Mouse (Mus musculus) retina, adult 2 months (tissue): Measurements from ENCODE around the gene Tspyl4.
"Not testable (repeated sequence)": the region's sequence is repeated elsewhere in the genome, so short reads cannot be mapped to it uniquely, and the experiment has no call there.

Source experiments
- DNase-seq: peaks from one replicate; pipeline ENCODE4 v3.0.0-alpha.2; 2012; ENCODE audit warnings: low read depth, low spot score

Gene Tspyl4

GRCm38 (mm10) chr10:34297299-34297979 is at the start of gene Tspyl4:
Gene Tspyl4, plus strand, starts transcription at chr10:34297442.
- DNase-seq = peak; percentile 94

GRCm38 (mm10) chr10:34247757-34248156 is 49.5 kb upstream of the Tspyl4 start:
- DNase-seq = no peak

DNA sequence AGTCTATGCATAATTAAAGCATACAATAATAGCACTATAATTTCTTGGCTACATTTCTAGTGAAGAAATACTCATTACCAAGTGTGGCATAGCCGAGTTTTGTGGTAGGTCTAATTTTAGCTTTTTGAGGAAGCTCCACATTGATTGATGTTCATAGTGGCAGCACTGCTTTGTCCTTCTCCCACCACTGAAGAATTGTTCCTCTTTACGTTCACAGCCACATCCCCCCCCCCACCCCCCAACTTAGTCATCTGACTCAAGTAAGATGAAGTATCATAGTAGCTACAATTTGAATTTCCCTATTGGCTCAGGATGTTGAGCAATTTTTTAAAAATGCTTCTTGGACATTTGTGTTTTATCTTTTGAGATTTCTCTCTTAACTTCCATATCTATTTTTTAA is 47.6 kb upstream of the Tspyl4 start:
- DNase-seq = no peak

DNA sequence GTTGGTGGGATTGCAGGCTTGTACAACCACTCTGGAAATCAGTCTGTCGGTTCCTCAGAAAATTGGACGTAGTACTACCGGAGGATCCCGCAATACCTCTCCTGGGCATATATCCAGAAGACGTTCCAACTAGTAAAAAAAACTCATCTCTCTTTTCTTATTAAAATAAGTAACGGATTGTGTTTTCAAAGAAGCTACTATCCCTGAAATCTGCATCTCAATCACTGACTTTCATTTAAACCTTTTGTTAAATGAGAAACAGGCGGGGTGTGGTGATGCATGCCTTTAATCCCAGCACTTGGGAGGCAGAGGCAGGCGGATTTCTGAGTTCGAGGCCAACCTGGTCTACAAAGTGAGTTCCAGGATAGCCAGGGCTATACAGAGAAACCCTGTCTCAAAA is 44.4 kb upstream of the Tspyl4 start:
- not testable (repeated sequence) for DNase-seq

DNA sequence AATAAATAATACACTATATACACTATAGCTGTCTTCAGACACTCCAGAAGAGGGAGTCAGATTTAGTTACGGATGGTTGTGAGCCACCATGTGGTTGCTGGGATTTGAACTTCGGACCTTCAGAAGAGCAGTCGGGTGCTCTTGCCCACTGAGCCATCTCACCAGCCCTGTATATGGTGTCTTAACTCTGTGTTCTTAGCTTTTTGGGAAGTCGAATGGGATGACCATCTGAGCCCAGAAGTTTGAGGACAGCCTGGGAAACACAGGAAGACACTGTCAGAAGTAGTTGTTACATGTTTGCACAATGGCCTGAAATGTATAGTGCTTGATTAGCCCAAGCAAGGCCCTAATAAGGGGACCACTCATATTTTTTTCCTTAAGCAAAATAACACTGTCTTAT is 32.1 kb upstream of the Tspyl4 start:
- no peak for DNase-seq

DNA sequence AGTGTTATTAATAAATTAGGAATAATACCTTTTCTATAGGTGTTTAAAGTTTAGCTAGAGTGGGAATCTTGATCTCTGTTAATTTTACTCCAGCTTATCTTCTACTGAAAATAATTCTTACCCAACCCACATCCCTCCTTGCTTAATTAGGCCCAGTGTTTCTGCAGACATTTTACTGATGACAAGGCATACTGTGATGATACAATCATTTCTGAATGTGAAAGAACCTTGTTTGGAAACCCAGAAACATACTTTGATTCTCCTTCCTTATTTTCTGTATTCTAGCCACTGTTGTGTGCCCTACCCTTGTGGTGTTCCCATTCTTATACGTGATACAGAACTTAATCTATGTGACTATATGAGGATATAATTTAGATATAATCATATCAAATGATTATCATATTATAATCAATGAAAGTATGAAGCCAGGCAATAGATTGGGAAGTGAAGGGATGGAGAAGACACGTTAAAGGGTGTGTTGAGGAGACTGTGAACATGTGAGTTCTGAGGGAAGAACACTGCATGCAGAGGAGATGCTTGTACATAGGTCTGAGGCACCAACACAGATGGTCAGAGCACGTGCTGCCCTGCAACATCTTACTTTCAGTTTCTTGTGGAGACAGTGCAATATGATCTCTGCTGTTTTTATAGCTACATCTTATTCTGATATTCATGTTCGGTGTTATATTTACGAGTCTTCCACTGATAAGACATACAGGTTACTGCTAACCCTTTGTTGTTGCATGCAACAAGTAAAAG is 29.8 kb upstream of the Tspyl4 start:
- no peak for DNase-seq

DNA sequence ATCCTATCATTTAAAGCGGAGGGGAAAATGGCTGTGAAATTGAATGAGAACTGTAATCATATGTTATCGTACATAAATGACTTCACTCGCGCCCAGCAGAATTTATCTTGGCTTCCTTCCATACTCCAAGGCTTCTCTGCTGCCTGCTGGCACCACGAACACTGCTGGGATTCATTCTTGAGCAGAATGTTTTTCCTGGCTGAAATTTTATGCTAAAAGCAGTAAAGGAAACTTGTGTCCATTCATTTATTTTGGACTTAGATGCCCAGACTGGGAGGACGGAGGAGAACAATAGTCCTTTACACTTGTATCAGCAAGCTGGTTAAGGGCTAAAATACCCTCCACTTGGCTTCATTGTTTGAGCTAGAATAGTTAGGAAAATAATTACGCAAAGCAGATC is 25.6 kb upstream of the Tspyl4 start:
- DNase-seq = no peak

DNA sequence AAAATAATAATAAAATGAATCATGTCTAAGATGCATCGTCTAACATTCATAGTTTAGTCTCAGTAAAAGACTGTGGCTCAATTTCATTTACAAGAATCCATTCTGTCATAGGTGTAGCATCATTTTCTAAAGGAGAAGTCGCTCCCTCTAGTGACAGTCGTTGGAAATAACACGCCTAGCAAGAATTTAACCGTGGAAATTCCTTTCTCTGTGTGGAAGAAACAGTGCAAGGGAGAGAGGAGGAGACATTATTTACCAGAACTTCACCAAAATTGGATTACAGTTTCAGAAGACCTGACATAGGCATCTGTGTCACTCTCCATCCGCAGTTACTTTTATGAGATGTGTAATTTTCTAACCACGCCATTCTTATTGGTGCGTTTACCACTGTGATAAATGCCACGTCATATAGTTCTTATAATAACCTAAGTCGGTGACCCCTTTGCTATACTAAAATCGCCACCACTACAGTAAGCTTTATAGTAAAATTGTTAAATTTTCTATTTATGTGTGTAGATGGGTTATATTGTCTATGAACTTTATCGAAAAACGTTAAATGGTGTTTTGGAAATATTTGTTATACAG is 16.6 kb upstream of the Tspyl4 start:
- DNase-seq = no peak

GRCm38 (mm10) chr10:34281211-34281961 is 15.9 kb upstream of the Tspyl4 start:
- DNase-seq = no peak

- peak; percentile 94 for DNase-seq
Measured at GRCm38 (mm10) chr10:34281962-34282388, 15.3 kb upstream of the Tspyl4 start, which contains the start of gene Tspyl1. Gene Tspyl1, plus strand, starts transcription at chr10:34282190.

DNA sequence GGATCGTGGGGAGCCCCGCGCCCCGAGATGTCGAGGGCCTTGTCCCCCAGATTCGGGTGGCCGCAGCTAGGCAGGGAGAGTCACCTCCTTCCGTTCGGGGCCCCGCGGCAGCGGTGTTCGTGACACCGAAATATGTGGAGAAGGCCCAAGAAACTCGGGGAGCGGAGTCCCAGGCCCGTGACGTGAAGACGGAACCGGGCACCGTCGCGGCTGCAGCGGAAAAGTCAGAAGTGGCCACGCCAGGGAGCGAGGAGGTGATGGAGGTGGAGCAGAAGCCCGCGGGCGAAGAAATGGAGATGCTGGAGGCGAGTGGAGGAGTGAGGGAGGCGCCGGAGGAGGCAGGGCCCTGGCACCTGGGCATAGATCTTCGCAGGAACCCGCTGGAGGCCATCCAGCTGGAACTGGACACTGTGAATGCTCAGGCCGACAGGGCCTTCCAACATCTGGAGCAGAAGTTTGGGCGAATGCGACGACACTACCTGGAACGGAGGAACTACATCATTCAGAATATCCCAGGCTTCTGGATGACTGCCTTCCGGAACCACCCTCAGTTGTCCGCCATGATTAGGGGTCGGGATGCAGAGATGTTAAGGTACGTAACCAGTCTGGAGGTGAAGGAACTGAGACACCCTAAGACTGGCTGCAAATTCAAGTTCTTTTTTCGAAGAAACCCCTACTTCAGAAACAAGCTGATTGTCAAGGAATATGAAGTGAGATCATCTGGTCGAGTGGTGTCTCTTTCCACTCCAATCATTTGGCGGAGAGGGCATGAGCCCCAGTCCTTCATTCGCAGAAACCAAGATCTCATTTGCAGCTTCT is 14.6 kb upstream of the Tspyl4 start:
- no peak for DNase-seq

DNA sequence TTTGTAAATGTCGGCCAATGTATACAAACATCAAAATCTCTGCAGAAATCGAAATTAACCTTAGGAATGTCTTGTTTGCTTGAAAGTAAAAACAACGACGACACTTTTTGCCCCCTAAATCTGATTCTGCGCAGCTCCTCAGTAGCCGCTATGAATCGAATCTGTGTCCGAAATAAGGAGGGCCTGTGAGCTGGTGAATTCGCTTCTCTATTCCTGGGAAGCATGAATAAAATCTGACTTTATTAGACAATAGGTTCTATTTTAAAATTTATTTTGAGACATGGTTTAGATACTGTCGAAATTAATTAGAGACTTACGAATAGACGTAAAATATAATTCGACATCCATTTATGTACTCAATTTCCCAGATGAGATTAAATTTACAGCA is 337 bp upstream of the Tspyl4 start:
- no peak for DNase-seq

GRCm38 (mm10) chr10:34297980-34298753 is 925 bp downstream of the Tspyl4 start:
- no peak for DNase-seq

DNA sequence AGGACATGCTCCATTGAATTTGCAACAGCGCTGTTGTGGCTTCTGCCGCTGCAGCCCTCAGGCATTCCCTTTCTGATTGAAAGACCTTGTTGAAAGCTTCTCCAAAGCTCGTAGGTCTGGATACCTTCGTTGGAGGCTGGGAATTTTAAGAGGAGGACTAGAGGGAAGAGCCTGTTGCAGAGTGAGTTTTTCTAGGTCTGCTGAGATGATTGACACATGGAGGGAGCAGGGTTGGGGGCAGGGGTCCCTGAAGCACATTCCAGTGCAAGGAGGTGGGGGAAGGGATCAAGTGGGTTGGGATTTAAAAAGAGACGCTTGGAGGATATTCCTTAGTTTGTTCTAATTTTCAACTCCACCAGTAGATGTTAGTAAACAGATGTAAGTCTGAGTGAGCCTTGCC is 3.1 kb downstream of the Tspyl4 start:
- DNase-seq = no peak

- DNase-seq = no peak
Measured at GRCm38 (mm10) chr10:34307070-34307469, 9.8 kb downstream of the Tspyl4 start.

DNA sequence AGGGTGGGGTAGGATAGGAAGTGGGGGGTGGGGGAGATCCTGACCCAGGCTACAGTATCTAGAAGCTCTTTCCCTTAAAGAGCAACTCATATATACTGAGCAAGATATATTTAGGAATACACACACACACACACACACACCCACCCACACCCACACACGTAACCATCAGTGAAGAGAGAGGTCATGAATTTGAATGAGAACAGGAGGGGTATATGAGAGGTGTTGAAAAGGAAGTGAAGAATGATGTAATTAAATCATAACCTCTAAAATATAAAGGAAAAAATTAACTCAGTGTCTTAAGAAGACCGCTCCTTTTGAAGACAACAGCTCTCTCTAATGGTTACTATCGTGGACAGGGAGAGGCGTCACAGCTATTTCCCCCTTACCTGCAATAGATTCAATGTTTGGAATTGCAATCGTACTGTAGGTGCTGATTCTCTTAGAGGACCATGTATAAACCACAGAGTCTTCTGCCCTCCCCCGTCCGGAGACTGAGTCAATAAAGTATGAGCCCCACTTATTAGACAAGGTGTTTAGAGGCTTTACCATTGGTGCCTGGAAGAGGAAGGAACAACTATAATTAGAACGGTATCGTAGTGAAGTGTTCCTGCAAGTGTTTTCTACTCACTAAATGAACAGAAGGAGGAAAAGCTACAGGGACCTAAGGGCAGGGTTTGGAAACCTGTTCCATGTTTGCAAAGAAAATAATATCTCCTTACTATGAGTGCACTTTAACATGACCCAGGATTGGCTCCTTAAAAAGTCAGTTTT is 12.9 kb downstream of the Tspyl4 start:
- no peak for DNase-seq

DNA sequence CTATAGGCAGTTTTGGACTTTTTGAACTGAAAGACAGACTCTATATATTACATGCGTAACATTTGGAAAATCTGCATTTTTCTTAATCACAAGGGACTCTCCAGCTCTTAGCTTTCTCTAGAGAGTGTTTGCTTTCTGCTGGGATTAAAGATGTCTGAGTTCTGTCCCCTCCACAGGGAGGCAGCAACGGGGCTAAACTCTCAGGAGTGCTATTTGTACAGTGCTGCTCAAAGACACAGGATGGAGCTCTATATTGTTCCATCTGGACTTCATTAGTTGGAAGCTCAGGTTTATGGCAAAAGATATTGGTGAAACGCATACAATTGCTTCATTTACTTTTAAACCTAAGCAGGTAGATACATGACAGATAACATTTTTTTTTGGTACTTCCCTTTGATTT is 15.3 kb downstream of the Tspyl4 start:
- DNase-seq = no peak

DNA sequence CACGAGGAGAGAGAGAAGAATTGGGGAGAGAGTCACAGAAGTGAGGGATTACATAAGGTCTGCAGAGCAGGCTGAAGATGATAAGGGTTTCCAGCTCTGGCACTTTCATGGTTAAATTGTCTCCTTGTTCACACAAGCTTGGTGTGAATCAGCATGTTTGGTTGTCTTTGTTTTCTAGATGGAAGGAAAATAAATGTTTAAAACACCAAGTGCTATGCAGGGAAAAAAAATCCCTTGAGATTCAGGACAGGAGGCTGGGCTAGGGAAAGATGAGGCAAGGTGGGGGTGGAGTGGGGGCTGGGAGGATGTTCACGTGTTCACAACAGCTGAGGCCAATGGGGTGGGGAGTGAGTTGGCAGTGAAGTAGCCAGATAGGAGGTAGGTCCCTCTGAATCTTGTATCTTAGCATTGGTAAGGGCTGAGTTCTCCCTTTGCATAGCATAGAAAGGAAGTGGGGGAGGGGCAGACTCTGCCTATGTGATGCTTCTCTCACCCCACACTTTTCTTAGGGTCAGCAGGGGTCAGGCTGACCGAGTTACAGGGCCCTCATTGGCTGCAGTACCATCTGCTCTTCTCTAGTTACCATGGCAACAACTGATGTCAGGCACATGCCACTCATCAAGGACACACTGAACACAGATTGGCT is 19.5 kb downstream of the Tspyl4 start:
- no peak for DNase-seq

DNA sequence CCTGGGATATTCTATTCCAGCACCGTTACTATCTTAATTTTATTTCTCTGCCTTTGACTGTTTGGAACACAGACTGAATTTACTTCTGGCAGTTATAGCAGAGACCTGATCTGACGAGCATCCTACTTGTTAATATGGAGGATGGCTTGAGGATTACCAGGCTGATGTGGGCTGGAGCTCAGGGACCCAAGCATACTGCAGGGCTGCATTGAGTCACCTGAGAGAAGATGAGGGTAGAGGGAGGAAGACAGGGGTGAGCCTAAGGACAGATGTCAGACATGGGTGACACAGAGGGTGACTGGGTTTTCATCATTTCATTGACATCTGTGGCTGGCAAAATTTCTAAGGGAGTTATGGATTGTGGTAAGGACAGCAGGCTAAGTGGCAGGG is 20.0 kb downstream of the Tspyl4 start:
- no peak for DNase-seq
